Mouse (Mus musculus) liver, adult 10 weeks (tissue): ENCODE measurements around the gene 4921511C20Rik. TPM values are rescaled to one million over a fixed set of nuclear protein-coding genes. Genes with fewer than 3 reads are reported as not detected.

ENCODE experiments used
- polyA plus RNA-seq: library from polyadenylated mRNA; stranded (reverse); fragments of 350-450 nt; fragmentation: Illumina TruSeq; extraction: RNeasy Lipid Tissue Mini Kit (QIAGEN cat#74804); gene quantifications from one replicate; pipeline ENCODE4 v1.2.3, GENCODE M21; 2014; ENCODE audit warnings: low read depth, low replicate concordance

4921511C20Rik gene
- not detected for polyA plus RNA-seq

DNA sequence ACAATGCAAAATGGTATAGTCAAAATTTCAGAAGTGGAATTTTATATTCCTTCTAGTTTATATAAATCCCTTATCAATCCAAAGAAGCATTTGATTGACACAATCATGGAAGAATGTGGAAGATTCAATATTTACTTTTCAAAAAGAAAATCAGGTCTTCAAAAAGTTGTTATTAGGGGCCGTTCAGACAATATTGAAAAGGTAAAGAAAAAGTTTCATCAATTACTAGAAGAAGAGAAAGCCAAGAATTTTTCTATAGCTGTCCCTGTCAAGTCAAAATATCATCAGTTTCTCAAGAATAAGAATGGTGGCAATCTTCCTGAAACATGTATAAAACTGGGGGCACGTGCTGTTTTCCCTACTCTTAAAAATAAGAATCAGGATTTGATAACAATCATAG, at the start of gene 4921511C20Rik:
TSS of gene 4921511C20Rik (plus strand) at position 301 of the 400 bp plus-strand sequence.

